Mouse (Mus musculus) heart, adult 2 months (tissue): ENCODE measurements around the gene Ifnk. TPM values are rescaled to one million over a fixed set of nuclear protein-coding genes. Genes with fewer than 3 reads are reported as not detected.

Source experiments
- DNase-seq, 2 experiments: peaks; one replicate each; pipeline ENCODE4 v3.0.0; 2021
- H3K27ac ChIP-seq: fragments of 200-600 bp; 2 replicates; pipeline ENCODE4 v1.8.1; 2022
- H3K27me3 ChIP-seq: fragments of 200-500 bp; 2 replicates; pipeline ENCODE4 v1.6.1; 2012; ENCODE audit warnings: mild to moderate bottlenecking, low read length, inconsistent platforms, mixed read lengths; ENCODE audit not compliant: control insufficient read depth, insufficient read depth
- H3K36me3 ChIP-seq: fragments of 200-500 bp; 2 replicates; pipeline ENCODE4 v1.6.1; 2012; ENCODE audit warnings: low read length, inconsistent platforms; ENCODE audit not compliant: control insufficient read depth, insufficient read depth
- H3K4me1 ChIP-seq: fragments of 200-500 bp; 2 replicates; pipeline ENCODE4 v1.6.1; 2011; ENCODE audit warnings: low read length; ENCODE audit not compliant: control insufficient read depth, insufficient read depth
- H3K4me3 ChIP-seq: fragments of 200-600 bp; 2 replicates; pipeline ENCODE4 v1.8.1; 2022
- H3K79me2 ChIP-seq: fragments of 200-500 bp; replicated peaks from 2 replicates; pipeline ENCODE4 v1.6.1; 2012; ENCODE audit warnings: mild to moderate bottlenecking, inconsistent platforms, low read length, moderate library complexity, mixed read lengths; ENCODE audit not compliant: control insufficient read depth, insufficient read depth
- H3K9ac ChIP-seq: fragments of 200-500 bp; 2 replicates; pipeline ENCODE4 v1.6.1; 2012; ENCODE audit warnings: low read depth, mild to moderate bottlenecking, control low read depth, inconsistent platforms, low read length, mixed read lengths
- CTCF ChIP-seq: fragments of 200-600 bp; IDR thresholded peaks from 2 replicates; pipeline ENCODE4 v1.8.1; 2022; ENCODE audit warnings: antibody characterized with exemption, mild to moderate bottlenecking, moderate library complexity
- EP300 ChIP-seq: fragments of 200-500 bp; IDR thresholded peaks from 2 replicates; pipeline ENCODE4 v1.6.1; 2011; ENCODE audit warnings: low read depth, low read length, control low read depth; ENCODE audit not compliant: insufficient read depth
- POLR2A ChIP-seq: fragments of 200-500 bp; IDR thresholded peaks from 2 replicates; pipeline ENCODE4 v1.6.1; 2011; ENCODE audit warnings: mild to moderate bottlenecking, low read depth, low read length, control low read depth; ENCODE audit not compliant: insufficient read depth
- WGBS: fragments of 180-500 bp; shearing (Covaris S2); methylation state at CpG from one replicate; pipeline ENCODE4 v1.1.7; 2018; 5-methylcytosine and 5-hydroxymethylcytosine counted together
- intact Hi-C: fragments of 180-260 bp; cut with DNase I; formaldehyde crosslinking; loops from one replicate; pipeline ENCODE4 v1.15.1; 2025
- polyA plus RNA-seq: library from polyadenylated mRNA; depleted of rRNA; stranded (reverse); fragments of >200 nt; gene quantifications from 2 replicates; pipeline ENCODE4 v1.2.3, GENCODE M21; 2012
- total RNA-seq, 2 experiments: library from RNA; stranded (reverse); gene quantifications; 2 replicates each; pipeline ENCODE4 v1.2.3; 2021

Ifnk gene
- total and polyA plus RNA-seq, 3 experiments, result not detected

DNA sequence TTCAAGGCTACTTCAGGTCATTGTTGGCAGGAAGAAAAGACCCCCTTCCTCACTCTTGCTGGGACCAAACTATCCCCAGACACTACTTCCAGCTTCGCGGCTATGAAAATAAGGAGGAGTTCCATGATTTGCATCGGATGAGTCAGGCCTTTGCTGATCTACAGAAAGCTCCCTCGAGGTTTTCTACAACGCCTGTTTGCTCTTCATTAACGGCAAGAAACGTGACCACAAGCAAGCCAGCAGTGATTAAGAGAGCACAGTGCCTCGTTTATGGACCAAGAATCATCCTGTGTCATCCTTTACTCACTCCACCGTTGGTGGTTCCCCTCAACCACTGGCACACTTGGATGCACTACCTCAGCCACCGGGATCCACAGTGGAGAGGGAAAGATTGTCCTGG is 6.1 kb upstream of the Ifnk start:
- no peaks in the 10 kb centered on the region for H3K36me3 ChIP-seq
- no peak overlapping the region for H3K9ac ChIP-seq
- H3K4me3 ChIP-seq, result no peak overlapping the region
- DNase-seq, result no peak
- TF ChIP-seq CTCF (no peak), EP300 (no peak), POLR2A (no peak)
- WGBS, result 79% methylated on average over 10 of the region's 10 CpGs
- no peaks in the 10 kb centered on the region for H3K4me1 ChIP-seq
- H3K27me3 ChIP-seq, result no peaks in the 10 kb centered on the region
- H3K27ac ChIP-seq, result no peak overlapping the region
- intact Hi-C loops, result no loop called here
- H3K79me2 ChIP-seq, result no peaks in the 10 kb centered on the region

DNA sequence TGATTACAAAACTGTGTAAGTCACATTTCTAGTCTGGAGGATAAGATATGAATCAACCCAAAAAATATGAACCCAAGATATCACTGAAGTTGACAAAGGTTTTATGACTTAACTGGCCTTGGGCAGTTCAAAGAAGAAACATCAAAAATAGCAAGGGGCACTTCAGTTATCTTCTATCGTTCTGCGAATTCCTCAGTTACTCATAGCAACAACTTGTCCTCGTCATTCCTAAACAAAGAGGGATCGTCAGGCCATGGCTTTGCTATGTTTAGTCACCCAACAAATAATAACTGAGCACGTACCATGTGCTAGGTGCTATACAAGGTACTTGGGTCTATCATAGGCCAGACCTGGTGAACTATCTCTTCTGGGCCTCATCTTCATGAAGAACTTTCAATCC is 5.3 kb upstream of the Ifnk start:
- Histone ChIP-seq H3K9ac (no peak overlapping the region), H3K36me3 (no peaks in the 10 kb centered on the region)

DNA sequence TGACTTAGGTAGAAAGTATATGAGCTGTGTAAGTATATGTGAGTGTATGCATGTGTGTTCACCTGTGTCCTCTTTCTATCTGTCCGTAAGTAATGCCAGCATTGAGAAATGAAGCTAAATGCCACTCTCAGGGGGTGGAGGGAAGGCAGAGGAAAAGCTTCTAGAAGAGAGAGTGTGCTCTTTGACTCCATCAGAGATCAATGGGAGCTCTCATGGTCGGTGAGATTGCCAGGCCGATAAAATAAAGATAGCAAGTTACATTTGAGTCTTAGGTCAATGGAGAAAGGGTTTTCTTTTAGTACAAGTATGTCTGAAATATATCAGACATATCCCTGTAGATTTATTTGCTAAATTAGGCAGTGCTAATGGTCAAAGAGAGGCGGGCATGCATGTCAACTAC is 3.5 kb upstream of the Ifnk start:
- DNase-seq, result no peak
- Histone ChIP-seq H3K4me3 (no peak overlapping the region), H3K4me1 (no peaks in the 10 kb centered on the region), H3K79me2 (no peaks in the 10 kb centered on the region), H3K36me3 (no peaks in the 10 kb centered on the region), H3K27me3 (no peaks in the 10 kb centered on the region), H3K9ac (no peak overlapping the region), H3K27ac (no peak overlapping the region)
- 87% methylated on average over 4 of the region's 4 CpGs for WGBS
- no peak for TF ChIP-seq EP300
- TF ChIP-seq POLR2A, result no peak
- no peak for TF ChIP-seq CTCF
- intact Hi-C loops, result no loop called here

More for the DNA sequence above, 5.3 kb upstream of the Ifnk start:
- no peak for DNase-seq
- no peak overlapping the region for H3K27ac ChIP-seq
- no peak overlapping the region for H3K4me3 ChIP-seq
- intact Hi-C loops, result no loop called here
- H3K27me3 ChIP-seq, result no peaks in the 10 kb centered on the region
- 74% methylated on average over 5 of the region's 5 CpGs for WGBS
- H3K79me2 ChIP-seq, result no peaks in the 10 kb centered on the region
- no peak for TF ChIP-seq EP300
- no peak for TF ChIP-seq POLR2A
- TF ChIP-seq CTCF, result no peak
- H3K4me1 ChIP-seq, result no peaks in the 10 kb centered on the region

DNA sequence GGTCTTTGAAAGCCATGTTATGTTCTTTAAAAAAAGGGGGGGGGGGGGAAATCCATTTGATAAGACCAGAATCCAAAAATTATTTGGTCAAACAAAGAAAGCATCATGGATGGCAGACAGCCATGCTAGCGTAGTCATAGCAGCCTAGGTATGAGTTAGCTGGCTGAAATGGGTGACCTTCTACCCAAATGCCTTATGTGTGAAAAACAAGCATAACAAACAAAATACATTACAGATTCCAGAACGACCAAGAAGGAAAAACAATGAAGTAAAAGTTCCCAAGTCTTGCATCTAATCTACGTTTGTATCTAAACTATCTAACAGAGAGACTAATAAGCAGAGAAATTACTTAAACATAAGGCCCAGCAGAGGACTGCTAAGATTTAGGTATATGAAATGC is 1.1 kb upstream of the Ifnk start:
- Histone ChIP-seq H3K4me1 (no peaks in the 10 kb centered on the region), H3K27ac (no peak overlapping the region), H3K4me3 (no peak overlapping the region), H3K79me2 (no peaks in the 10 kb centered on the region), H3K27me3 (no peaks in the 10 kb centered on the region), H3K9ac (no peak overlapping the region), H3K36me3 (no peaks in the 10 kb centered on the region)
- no peak for DNase-seq
- WGBS, result 88% methylated on average over 3 of the region's 3 CpGs
- no peak for TF ChIP-seq EP300
- TF ChIP-seq POLR2A, result no peak
- no peak for TF ChIP-seq CTCF
- intact Hi-C loops, result no loop called here

DNA sequence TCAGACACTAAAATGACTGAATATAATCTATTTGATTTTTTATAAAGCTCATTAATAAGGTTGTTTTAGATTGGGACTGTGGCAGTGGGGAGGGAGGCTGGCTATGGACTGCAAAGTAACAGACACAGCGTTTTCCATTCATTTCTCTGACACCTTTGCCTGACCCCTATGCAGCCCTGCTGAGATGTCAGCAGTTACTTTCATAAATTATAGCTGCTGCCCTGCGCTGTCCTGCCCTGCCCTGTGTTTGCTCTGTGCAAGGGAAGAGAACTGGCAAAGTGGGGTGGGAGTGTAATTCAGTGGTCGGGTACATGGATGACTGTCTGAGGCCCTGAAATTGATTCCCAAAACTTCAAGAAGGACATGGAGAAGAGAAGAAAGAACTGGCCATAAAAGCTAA is 2.2 kb downstream of the Ifnk start:
- 73% methylated on average over 3 of the region's 3 CpGs for WGBS
- intact Hi-C loops, result no loop called here
- no peak for TF ChIP-seq POLR2A
- no peak for TF ChIP-seq EP300
- no peak for TF ChIP-seq CTCF
- H3K27ac ChIP-seq, result no peak overlapping the region
- H3K4me3 ChIP-seq, result no peak overlapping the region
- H3K36me3 ChIP-seq, result no peaks in the 10 kb centered on the region
- no peak overlapping the region for H3K9ac ChIP-seq
- no peaks in the 10 kb centered on the region for H3K27me3 ChIP-seq
- DNase-seq, result no peak
- no peaks in the 10 kb centered on the region for H3K4me1 ChIP-seq
- no peaks in the 10 kb centered on the region for H3K79me2 ChIP-seq

DNA sequence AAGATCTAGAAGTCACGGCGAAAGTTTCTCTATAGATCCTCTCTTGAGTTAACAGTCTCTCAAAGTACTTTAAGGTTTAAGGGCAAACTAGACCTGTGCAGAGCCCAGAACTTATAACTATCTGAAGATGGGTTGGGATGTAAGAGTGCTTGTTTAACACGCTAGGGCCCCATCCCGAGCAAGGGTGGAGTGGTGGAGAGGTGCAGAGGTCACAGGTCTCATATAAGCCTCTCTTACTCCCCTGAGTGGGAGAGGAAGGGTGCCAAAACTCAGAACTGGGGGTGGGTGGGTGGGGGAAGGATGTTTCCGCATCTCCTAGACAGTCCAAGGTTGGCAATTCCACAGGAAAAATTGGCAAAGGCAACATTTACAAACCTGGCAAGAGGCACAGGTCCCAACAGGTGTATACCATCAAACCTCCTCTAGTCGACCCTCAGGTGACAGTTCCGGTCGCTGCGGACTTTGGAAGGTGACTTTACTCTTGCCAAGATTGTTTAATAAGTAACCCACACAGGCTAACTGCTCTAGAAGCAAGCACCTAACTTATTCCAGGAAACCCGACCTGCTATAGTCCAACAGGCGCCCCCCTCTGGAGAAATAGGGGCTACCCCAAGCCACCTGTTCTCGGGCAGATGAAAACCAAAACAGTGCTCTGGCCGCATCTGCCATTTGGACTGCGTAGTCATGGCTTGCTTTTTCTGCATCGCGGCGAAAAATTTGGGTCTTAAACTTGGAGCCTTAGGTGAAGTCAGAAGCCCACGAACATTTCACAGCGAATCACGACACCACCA is 3.5 kb downstream of the Ifnk start:
- no peak for TF ChIP-seq POLR2A
- TF ChIP-seq CTCF, result peak; percentile 51
- no peak for TF ChIP-seq EP300
- Histone ChIP-seq H3K36me3 (no peaks in the 10 kb centered on the region), H3K4me3 (peak overlapping the region; percentile 67), H3K27me3 (no peaks in the 10 kb centered on the region), H3K9ac (no peak overlapping the region; the same call in 1 of the 2 replicates), H3K27ac (no peak overlapping the region), H3K79me2 (no peaks in the 10 kb centered on the region), H3K4me1 (no peaks in the 10 kb centered on the region)
- intact Hi-C loops, result loop anchor here (5.0 kb wide), 2 partner anchors 37 to 58 kb away; no protein-coding TSS in a partner anchor
- DNase-seq, result peak; percentile 30 to 37
- WGBS, result 38% methylated on average over 20 of the region's 20 CpGs
